Mouse (Mus musculus) Patski (cell line): ENCODE results near the gene Irx6. TPM values are rescaled to one million over a fixed set of nuclear protein-coding genes. Genes with fewer than 3 reads are reported as not detected.

Experiments used
- ATAC-seq: fragments of 100-300 bp; one replicate; pipeline ENCODE4 v1.8.0; 2021
- CTCF ChIA-PET: fragments of 350-600 bp; sonication (Branson Sonifier 250); formaldehyde crosslinking; loops from one replicate; lab custom pipeline; 2022; ENCODE audit warnings: inconsistent platforms; lab: Charles Lee
- POLR2A ChIA-PET: fragments of 350-600 bp; sonication (Branson Sonifier 250); formaldehyde crosslinking; loops from one replicate; lab custom pipeline; 2022; ENCODE audit warnings: antibody characterized with exemption, inconsistent platforms; lab: Charles Lee
- DNase-seq: peaks from one replicate; pipeline ENCODE4 v3.0.0-alpha.2; 2011; ENCODE audit warnings: low read depth, low spot score
- H3K27me3 ChIP-seq: fragments of 371-371 bp; one replicate; pipeline ENCODE4 v1.5.1; 2021
- CTCF ChIP-seq: fragments of 100-300 bp; IDR thresholded peaks from one replicate; pipeline ENCODE4 v1.5.1; 2021
- in situ Hi-C: fragments of 300-500 bp; cut with MboI; formaldehyde crosslinking; loops from 3 replicates; pipeline ENCODE4 v1.11.1; 2018; ENCODE audit warnings: low pct_unique_long_range_greater_than_20kb, mixed read lengths
- polyA plus RNA-seq: library from polyadenylated mRNA; unstranded; gene quantifications from one replicate; pipeline ENCODE4 v1.2.3, GENCODE M21; 2021

The Irx6 gene
- polyA plus RNA-seq, 1 experiment from 2014 or later = not detected

GRCm38 (mm10) chr8:92673555-92674243 is 389 bp upstream of the Irx6 start:
- DNase-seq = no peak
- CTCF ChIA-PET = no interaction called here
- H3K27me3 ChIP-seq = peaks cover 77% of the 10 kb centered on the region
- ATAC-seq = peak; percentile 10
- TF ChIP-seq CTCF = no peak
- in situ Hi-C loops = no loop called here
- POLR2A ChIA-PET = no interaction called here

GRCm38 (mm10) chr8:92678407-92678806 is 4.3 kb downstream of the Irx6 start:
- H3K27me3 ChIP-seq = peaks cover 56% of the 10 kb centered on the region
- no peak for DNase-seq
- ATAC-seq = no peak

DNA sequence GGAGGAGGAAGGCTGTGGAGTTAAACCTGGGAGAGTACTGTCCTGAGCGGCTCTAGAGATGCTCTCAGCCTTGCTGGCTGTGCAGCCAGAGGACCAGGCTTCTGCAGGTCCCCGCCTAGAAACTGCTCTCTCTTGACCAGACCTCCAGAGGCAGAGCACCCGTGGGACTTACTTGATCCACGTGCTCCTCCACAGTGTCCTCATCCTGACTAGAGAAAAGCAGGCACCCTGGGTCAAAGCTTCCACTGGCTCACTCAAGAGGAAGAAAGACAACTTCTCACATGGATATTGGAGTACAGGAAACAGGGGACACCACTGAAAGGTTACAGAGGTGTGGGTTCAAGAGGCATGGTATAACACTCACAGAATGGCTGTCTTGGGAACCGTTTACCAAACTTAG is 23.3 kb downstream of the Irx6 start:
- ATAC-seq (no peak), DNase-seq (no peak)
- ChIA-PET POLR2A (no interaction called here), CTCF (no interaction called here)
- in situ Hi-C loops = no loop called here
- peaks cover 35% of the 10 kb centered on the region for H3K27me3 ChIP-seq
- TF ChIP-seq CTCF = no peak

More at GRCm38 (mm10) chr8:92678407-92678806, 4.3 kb downstream of the Irx6 start:
- ChIA-PET POLR2A (no interaction called here), CTCF (no interaction called here)
- TF ChIP-seq CTCF = no peak
- in situ Hi-C loops = no loop called here

- in situ Hi-C loops = no loop called here
- ChIA-PET POLR2A (no interaction called here), CTCF (no interaction called here)
- peaks cover 29% of the 10 kb centered on the region for H3K27me3 ChIP-seq
- no peak for ATAC-seq
- TF ChIP-seq CTCF = no peak
- no peak for DNase-seq
Observed at GRCm38 (mm10) chr8:92698411-92698810, 24.3 kb downstream of the Irx6 start.

DNA sequence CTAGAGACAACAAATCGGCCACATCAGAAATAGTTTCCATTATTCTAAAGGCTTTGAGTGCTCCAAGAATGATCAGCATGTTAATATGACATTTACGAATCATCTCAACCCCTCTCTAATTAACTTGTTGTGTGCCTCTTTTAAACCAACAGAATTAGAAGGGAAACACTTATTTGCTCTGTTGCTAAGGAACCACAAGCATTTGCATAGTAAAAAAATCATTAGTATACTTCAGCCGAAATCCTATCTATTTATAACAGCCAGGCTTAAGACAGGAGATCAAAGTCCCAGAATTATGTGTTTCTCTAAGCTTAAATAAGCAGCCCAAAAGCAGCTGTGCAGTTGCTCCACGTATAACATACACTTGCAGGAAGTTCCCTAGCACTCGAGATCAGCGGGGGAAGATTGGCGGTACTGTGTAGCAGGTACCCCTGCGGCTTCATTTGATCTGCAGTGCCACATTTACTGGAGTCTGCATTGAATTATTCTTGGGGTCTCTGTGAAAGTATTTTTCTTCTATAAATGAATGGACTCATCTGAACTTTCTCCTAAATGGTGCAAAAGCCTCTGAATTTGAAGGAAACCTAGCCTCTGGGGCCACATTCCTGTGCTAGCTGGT is 25.9 kb downstream of the Irx6 start:
- POLR2A ChIA-PET = no interaction called here
- in situ Hi-C loops = no loop called here
- peaks cover 27% of the 10 kb centered on the region for H3K27me3 ChIP-seq
- CTCF ChIA-PET = interaction anchor here (1.2 kb wide), 1 partner anchor 13 kb away, joined by 3 read pairs; no protein-coding TSS in a partner anchor
- DNase-seq (no peak), ATAC-seq (no peak)
- no peak for TF ChIP-seq CTCF

DNA sequence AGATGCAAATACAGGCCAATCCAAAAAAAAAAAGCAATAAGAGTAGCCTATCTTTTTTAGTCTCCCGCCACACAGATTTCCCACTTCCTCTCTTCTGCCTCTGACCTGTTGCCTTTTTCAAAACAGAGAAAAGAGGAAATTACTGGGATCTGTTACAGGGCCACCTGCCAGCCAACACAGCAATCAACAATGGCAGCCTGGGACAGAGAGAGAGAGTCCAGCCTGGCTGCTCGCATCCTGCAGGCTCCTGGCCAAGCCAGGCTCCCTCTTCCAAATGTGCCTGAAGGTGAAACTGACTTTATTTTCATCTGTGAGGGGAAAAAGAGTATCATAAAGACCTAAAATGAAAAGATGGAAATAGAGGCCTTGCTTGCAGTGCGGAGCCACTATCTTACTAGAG is 29.3 kb downstream of the Irx6 start:
- H3K27me3 ChIP-seq = peaks cover 12% of the 10 kb centered on the region
- TF ChIP-seq CTCF = no peak
- CTCF ChIA-PET = no interaction called here
- POLR2A ChIA-PET = no interaction called here
- in situ Hi-C loops = no loop called here
- ATAC-seq (no peak), DNase-seq (no peak)

GRCm38 (mm10) chr8:92706311-92706710 is 32.2 kb downstream of the Irx6 start:
- CTCF ChIA-PET = no interaction called here
- DNase-seq = peak; percentile 42
- TF ChIP-seq CTCF = no peak
- H3K27me3 ChIP-seq = peaks cover 15% of the 10 kb centered on the region
- in situ Hi-C loops = no loop called here
- ATAC-seq = peak; percentile 79
- POLR2A ChIA-PET = no interaction called here

DNA sequence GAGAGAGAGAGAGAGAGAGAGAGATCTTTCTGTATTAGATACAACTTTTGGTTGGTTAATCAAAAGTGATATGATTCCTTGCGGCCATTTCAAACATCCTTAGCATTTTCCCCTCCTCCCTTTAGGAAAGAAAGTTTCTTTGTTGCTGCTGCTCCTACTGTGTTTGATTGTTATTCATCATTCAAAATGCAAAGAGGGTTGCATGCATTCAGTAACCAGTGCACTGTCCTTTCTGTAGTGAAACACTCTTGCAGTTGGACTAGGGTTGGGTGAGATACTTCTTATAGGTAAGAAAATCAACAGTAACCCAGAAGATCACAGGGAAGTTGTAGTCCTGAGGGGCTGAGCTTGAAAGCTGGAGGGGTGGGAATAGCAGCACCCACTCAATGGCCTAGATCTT is 39.2 kb downstream of the Irx6 start:
- ChIA-PET CTCF (no interaction called here), POLR2A (no interaction called here)
- no peak for TF ChIP-seq CTCF
- in situ Hi-C loops = no loop called here
- H3K27me3 ChIP-seq = peaks cover 23% of the 10 kb centered on the region
- ATAC-seq (no peak), DNase-seq (no peak)

DNA sequence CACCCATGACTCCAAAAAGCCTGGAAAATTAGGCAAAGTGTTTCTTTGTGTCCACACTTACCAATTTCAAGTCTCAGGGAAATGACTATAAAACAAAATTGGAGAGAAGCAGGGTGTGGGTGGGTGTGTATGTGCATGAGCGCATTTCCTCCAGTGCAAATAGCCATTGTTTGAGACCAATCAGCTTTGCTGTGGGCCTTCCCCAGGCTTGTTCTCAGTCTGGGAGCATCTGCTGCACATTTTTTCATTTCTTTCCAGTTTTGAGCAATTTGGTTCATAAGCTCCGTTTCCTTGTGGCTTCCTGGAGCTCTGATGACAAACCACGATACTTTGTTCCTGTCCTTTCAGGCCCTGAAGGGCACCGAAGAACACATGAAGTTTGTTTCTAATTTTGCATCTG is 43.3 kb downstream of the Irx6 start:
- in situ Hi-C loops = no loop called here
- ATAC-seq = no peak
- POLR2A ChIA-PET = no interaction called here
- peaks cover 12% of the 10 kb centered on the region for H3K27me3 ChIP-seq
- CTCF ChIA-PET = interaction anchor here (1.1 kb wide), 1 partner anchor 8 kb away, joined by 3 read pairs; no protein-coding TSS in a partner anchor
- no peak for DNase-seq
- no peak for TF ChIP-seq CTCF

DNA sequence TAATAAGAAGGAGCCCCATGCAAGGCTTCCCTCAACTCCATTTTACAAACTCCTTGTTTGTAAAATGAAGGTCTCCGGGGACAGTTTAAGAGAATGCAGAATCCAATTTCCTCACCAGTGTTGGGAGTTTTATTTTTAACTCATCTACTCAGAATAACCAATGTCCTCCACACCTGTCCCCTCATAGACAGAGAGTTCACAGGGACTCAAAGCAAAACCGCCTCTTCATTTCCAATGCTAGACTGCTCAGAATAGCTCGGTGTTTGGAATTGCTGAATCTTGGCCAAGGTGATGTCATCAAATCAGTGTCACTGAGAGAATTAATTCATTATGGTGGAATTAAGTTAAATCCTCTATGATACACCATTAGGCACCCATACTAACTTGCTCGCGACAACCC is 44.0 kb downstream of the Irx6 start:
- ATAC-seq = no peak
- in situ Hi-C loops = no loop called here
- CTCF ChIA-PET = interaction anchor here (1.1 kb wide), 1 partner anchor 9 kb away, joined by 3 read pairs; no protein-coding TSS in a partner anchor
- peaks cover 9% of the 10 kb centered on the region for H3K27me3 ChIP-seq
- no peak for TF ChIP-seq CTCF
- POLR2A ChIA-PET = no interaction called here
- no peak for DNase-seq

- ChIA-PET CTCF (interaction anchor here (0.9 kb wide), 1 partner anchor 924 kb away, joined by 3 read pairs; no protein-coding TSS in a partner anchor), POLR2A (no interaction called here)
- ATAC-seq (peak; percentile 72), DNase-seq (no peak)
- in situ Hi-C loops = no loop called here
- peaks cover 14% of the 10 kb centered on the region for H3K27me3 ChIP-seq
- peak; percentile 61 for TF ChIP-seq CTCF
Observed at GRCm38 (mm10) chr8:92721266-92721935, 47.3 kb downstream of the Irx6 start.
